Mouse (Mus musculus) CH12.LX (cell line): ENCODE results near the gene Tanc1. TPM values are rescaled to one million over a fixed set of nuclear protein-coding genes. Genes with fewer than 3 reads are reported as not detected.

ENCODE experiments used
- DNase-seq: peaks from one replicate; pipeline ENCODE4 v3.0.0-alpha.2; 2013; ENCODE audit errors: extremely low read depth
- H3K27ac ChIP-seq: 2 replicates; pipeline ENCODE4 v1.5.1; 2012; ENCODE audit warnings: low read depth, mild to moderate bottlenecking, control low read depth, moderate library complexity; ENCODE audit not compliant: insufficient read depth
- H3K27me3 ChIP-seq: replicated peaks from 2 replicates; pipeline ENCODE3; 2012; ENCODE audit warnings: inconsistent platforms
- H3K36me3 ChIP-seq, 2 experiments: replicated peaks in 1 of 2; 2 replicates each; pipeline versions ENCODE3 to v1.6.1; 2012; ENCODE audit warnings: inconsistent platforms in 1 of 2, low read length in 1 of 2, mild to moderate bottlenecking in 1 of 2, mixed read lengths in 1 of 2, moderate library complexity in 1 of 2; ENCODE audit not compliant: control insufficient read depth in 1 of 2, insufficient read depth in 1 of 2
- H3K4me1 ChIP-seq, 2 experiments: 2 replicates each; pipeline ENCODE4 v1.6.1; 2012; ENCODE audit warnings: inconsistent platforms in 1 of 2, moderate library complexity in 1 of 2; ENCODE audit not compliant: insufficient read depth in 2 of 2, control insufficient read depth in 1 of 2
- H3K4me2 ChIP-seq: 2 replicates; pipeline ENCODE4 v1.6.1; 2012; ENCODE audit warnings: low read depth, mild to moderate bottlenecking, control low read depth; ENCODE audit not compliant: poor library complexity, insufficient read depth, severe bottlenecking
- H3K4me3 ChIP-seq, 3 experiments: fragments of 150-350 bp in 1 of 3; sonication (generic) in 1 of 3; replicated peaks in 1 of 3; 2 replicates each; pipeline versions ENCODE3 to v1.5.1; 2011 to 2012; ENCODE audit warnings: low read depth in 2 of 3, low read length in 2 of 3, mild to moderate bottlenecking in 2 of 3, moderate library complexity in 2 of 3, control low read depth in 1 of 3, improper control_type of control experiment in 1 of 3, inconsistent platforms in 1 of 3, mixed read lengths in 1 of 3; ENCODE audit not compliant: poor library complexity in 1 of 3
- H3K79me2 ChIP-seq: replicated peaks from 2 replicates; pipeline ENCODE4 v1.6.1; 2012; ENCODE audit warnings: mild to moderate bottlenecking, moderate library complexity; ENCODE audit not compliant: control insufficient read depth, poor library complexity, insufficient read depth, severe bottlenecking; ENCODE audit errors: extremely low read depth
- H3K9ac ChIP-seq: 2 replicates; pipeline ENCODE4 v1.6.1; 2012; ENCODE audit warnings: low read depth, mild to moderate bottlenecking, control low read depth, moderate library complexity; ENCODE audit not compliant: insufficient read depth
- H3K9me3 ChIP-seq: replicated peaks from 2 replicates; pipeline ENCODE3; 2012; ENCODE audit warnings: low read length, inconsistent platforms, mixed read lengths
- BHLHE40 ChIP-seq: IDR thresholded peaks from 2 replicates; pipeline ENCODE4 v1.6.1; 2011; ENCODE audit warnings: mild to moderate bottlenecking, low read depth, low read length, improper control_type of control experiment
- CHD1 ChIP-seq: IDR thresholded peaks from 2 replicates; pipeline ENCODE4 v1.6.1; 2012; ENCODE audit warnings: low read depth, low read length, improper control_type of control experiment, inconsistent platforms
- CTCF ChIP-seq, 2 experiments: IDR thresholded peaks in 1 of 2; conservative IDR thresholded peaks in 1 of 2; 2 replicates each; pipeline ENCODE4 v1.5.1; 2011 to 2012; ENCODE audit warnings: low read depth in 2 of 2, low read length in 2 of 2, improper control_type of control experiment in 1 of 2, inconsistent platforms in 1 of 2, mild to moderate bottlenecking in 1 of 2, moderate library complexity in 1 of 2
- EP300 ChIP-seq: IDR thresholded peaks from 2 replicates; pipeline ENCODE4 v1.6.1; 2011; ENCODE audit warnings: low read length, improper control_type of control experiment
- HCFC1 ChIP-seq: IDR thresholded peaks from 2 replicates; pipeline ENCODE4 v1.6.1; 2012; ENCODE audit warnings: low read depth, mild to moderate bottlenecking, inconsistent platforms, low read length, improper control_type of control experiment
- KAT2A ChIP-seq: IDR thresholded peaks from 2 replicates; pipeline ENCODE4 v1.6.1; 2012; ENCODE audit warnings: low read length, improper control_type of control experiment, inconsistent platforms; ENCODE audit not compliant: insufficient replicate concordance
- MAFK ChIP-seq: IDR thresholded peaks from 2 replicates; pipeline ENCODE4 v1.6.1; 2011; ENCODE audit warnings: low read length, improper control_type of control experiment; ENCODE audit not compliant: insufficient replicate concordance
- MAX ChIP-seq: IDR thresholded peaks from 2 replicates; pipeline ENCODE4 v1.6.1; 2011; ENCODE audit warnings: low read length, improper control_type of control experiment
- MAZ ChIP-seq: IDR thresholded peaks from 2 replicates; pipeline ENCODE4 v1.6.1; 2012; ENCODE audit warnings: low read depth, mild to moderate bottlenecking, inconsistent platforms, low read length, improper control_type of control experiment, moderate library complexity
- MXI1 ChIP-seq: IDR thresholded peaks from 2 replicates; pipeline ENCODE4 v1.6.1; 2011; ENCODE audit warnings: mild to moderate bottlenecking, low read depth, low read length, improper control_type of control experiment
- TBP ChIP-seq: conservative IDR thresholded peaks from 2 replicates; pipeline ENCODE4 v1.6.1; 2011; ENCODE audit warnings: low read depth, low read length, improper control_type of control experiment
- TCF12 ChIP-seq: IDR thresholded peaks from 2 replicates; pipeline ENCODE4 v1.6.1; 2014; ENCODE audit warnings: low read depth, mild to moderate bottlenecking, inconsistent platforms, low read length, improper control_type of control experiment
- UBTF ChIP-seq: IDR thresholded peaks from 2 replicates; pipeline ENCODE4 v1.6.1; 2012; ENCODE audit warnings: low read depth, mild to moderate bottlenecking, inconsistent platforms, low read length, improper control_type of control experiment, moderate library complexity
- USF1 ChIP-seq: IDR thresholded peaks from 2 replicates; pipeline ENCODE4 v1.6.1; 2014; ENCODE audit warnings: low read depth, mild to moderate bottlenecking, inconsistent platforms, low read length, improper control_type of control experiment
- USF2 ChIP-seq: conservative IDR thresholded peaks from 2 replicates; pipeline ENCODE4 v1.6.1; 2011; ENCODE audit warnings: low read depth, low read length, improper control_type of control experiment
- ZC3H11A ChIP-seq: IDR thresholded peaks from 2 replicates; pipeline ENCODE4 v1.6.1; 2012; ENCODE audit warnings: low read depth, mild to moderate bottlenecking, inconsistent platforms, low read length, improper control_type of control experiment
- ZKSCAN1 ChIP-seq: IDR thresholded peaks from 2 replicates; pipeline ENCODE4 v1.6.1; 2012; ENCODE audit warnings: low read depth, inconsistent platforms, low read length, improper control_type of control experiment, borderline replicate concordance
- ZMIZ1 ChIP-seq: IDR thresholded peaks from 2 replicates; pipeline ENCODE4 v1.6.1; 2012; ENCODE audit warnings: low read depth, mild to moderate bottlenecking, inconsistent platforms, low read length, improper control_type of control experiment
- dilution Hi-C: fragments of 300-500 bp; cut with MboI; formaldehyde crosslinking; loops from 2 replicates; pipeline ENCODE4 v1.14.3; 2020; ENCODE audit warnings: low sequenced_read_pairs; ENCODE audit not compliant: extremely low pct_unique_long_range_greater_than_20kb, extremely low pct_ligation_motif_present
- in situ Hi-C: fragments of 300-500 bp; cut with MboI; formaldehyde crosslinking; loops from 3 replicates; pipeline ENCODE4 v1.14.3; 2019; ENCODE audit warnings: low sequenced_read_pairs, low pct_ligation_motif_present, low pct_unique_long_range_greater_than_20kb, mixed read lengths
- polyA plus RNA-seq: library from polyadenylated mRNA; unstranded; fragments of >175 nt; gene quantifications from 2 replicates; pipeline ENCODE4 v1.2.1, GENCODE M21; 2012; ENCODE audit warnings: low read depth; ENCODE audit not compliant: insufficient read length
- total RNA-seq, 2 experiments: library from RNA; depleted of rRNA; stranded (reverse); fragments of 300-350 nt in 1 of 2; fragments of >200 nt in 1 of 2; gene quantifications; 2 replicates each; pipeline ENCODE4 v1.2.3; 2012 to 2014

Gene Tanc1
- total and polyA plus RNA-seq, 3 experiments = 0.08 to 0.21 (median 0.08) TPM

GRCm38 (mm10) chr2:59672086-59672485 lies 60.2 kb downstream of the Tanc1 start:
- Histone ChIP-seq H3K4me2 (no peak overlapping the region), H3K27ac (no peak overlapping the region), H3K9me3 (no peaks in the 10 kb centered on the region), H3K4me3 (no peak overlapping the region), H3K27me3 (no peaks in the 10 kb centered on the region), H3K4me1 (peaks cover 4 to 17% of the 10 kb centered on the region in 2 experiments; a peak in 3 of 4 replicates), H3K79me2 (no peaks in the 10 kb centered on the region), H3K9ac (no peak overlapping the region), H3K36me3 (no peaks in the 10 kb centered on the region)
- dilution Hi-C loops = no loop called here
- TF ChIP-seq CHD1 (no peak), MAFK (no peak), TBP (no peak), MAX (no peak), ZMIZ1 (no peak), USF1 (no peak), KAT2A (no peak), CTCF (conservative IDR thresholded peaks at IDR 0.05 in 1 of 2, IDR thresholded peaks at IDR 0.05 in 1 of 2; ENCODE audit: low read depth in 2 of 2, low read length in 2 of 2) (no peak), TCF12 (no peak), ZC3H11A (no peak)
- in situ Hi-C loops = no loop called here
- DNase-seq = no peak

- no peaks in the 10 kb centered on the region for H3K79me2 ChIP-seq
- in situ Hi-C loops = no loop called here
- H3K4me1 ChIP-seq = peaks cover 4 to 17% of the 10 kb centered on the region in 2 experiments; a peak in 3 of 4 replicates
- no peak overlapping the region for H3K4me2 ChIP-seq
- no peak overlapping the region for H3K27ac ChIP-seq
- H3K9ac ChIP-seq = no peak overlapping the region
- H3K36me3 ChIP-seq = no peaks in the 10 kb centered on the region
- DNase-seq = no peak
- no peaks in the 10 kb centered on the region for H3K27me3 ChIP-seq
- no peak for TF ChIP-seq KAT2A
- no peak for TF ChIP-seq ZKSCAN1
- TF ChIP-seq USF1 = no peak
- TF ChIP-seq UBTF = no peak
- no peak for TF ChIP-seq USF2
- TF ChIP-seq EP300 = no peak
- no peak for TF ChIP-seq BHLHE40
- no peak for TF ChIP-seq HCFC1
- TF ChIP-seq ZC3H11A = no peak
- no peak for TF ChIP-seq ZMIZ1
- TF ChIP-seq MAZ = no peak
- no peak for TF ChIP-seq MXI1
- H3K9me3 ChIP-seq = no peaks in the 10 kb centered on the region
- dilution Hi-C loops = no loop called here
- no peak overlapping the region for H3K4me3 ChIP-seq
Measured at GRCm38 (mm10) chr2:59672686-59673085, 60.8 kb downstream of the Tanc1 start.
